Comparison of ENCODE assay signal across 26 mouse cellular contexts in genomic region chr4:43217997-43218396, GRCm38 (mm10). TPM values are rescaled to one million over a fixed set of nuclear protein-coding genes. Genes with fewer than 3 reads are reported as not detected.
A peak's percentile ranks its signal among the peaks of the same experiment; 100 is the strongest.
DNase-seq lines count a peak whose midpoint lies in the region; ATAC-seq and TF ChIP-seq lines count a peak whose summit lies in the region.
"Had no signal": no experiment of that assay in that cellular context is flagged by ENCODE, and none has a peak within 500 bp of the region (broad histone marks: within the 10 kb centered on the region; RNA-seq: fewer than 3 reads in every experiment).

No protein-coding gene starts in this region.

- no peak overlapping the region for H3K4me3 ChIP-seq in left cerebral cortex, adult 2 months
- H3K4me3 ChIP-seq in MEL (ENCODE audit: control insufficient read depth in 1 of 2, insufficient read depth in 1 of 2, low read depth in 2 of 2, low read length in 2 of 2): no peak overlapping the region
- no peak overlapping the region for H3K4me3 ChIP-seq in hindbrain, embryonic 10.5 days
- H3K4me3 ChIP-seq: embryonic facial prominence, embryonic 10.5 days; embryonic facial prominence, embryonic 13.5 days; erythroblast, embryonic 14.5 days; forebrain, embryonic 10.5 days; forebrain, embryonic 13.5 days; hindbrain, embryonic 13.5 days had no signal

- H3K9me3 ChIP-seq in MEL (replicated peaks; ENCODE audit: insufficient read depth, low read length): no peaks in the 10 kb centered on the region
- H3K9me3 ChIP-seq in hindbrain, embryonic 10.5 days: no peaks in the 10 kb centered on the region
- H3K9me3 ChIP-seq: embryonic facial prominence, embryonic 10.5 days; embryonic facial prominence, embryonic 13.5 days; forebrain, embryonic 10.5 days; forebrain, embryonic 13.5 days; hindbrain, embryonic 13.5 days had no signal

- ATAC-seq in common myeloid progenitor, adult 5-6 weeks (replicated peaks; ENCODE audit: low read depth, poor library complexity, severe bottlenecking): 0 out of 2 replicates have a peak, but pooled peaks have one; percentile 54
- peak; percentile 52; the same call in 1 of the 2 replicates for ATAC-seq in megakaryocyte progenitor cell, adult 5-6 weeks (replicated peaks; ENCODE audit: poor library complexity)
- ATAC-seq: forebrain, embryonic 13.5 days; forebrain, embryonic 16.5 days; hindbrain, embryonic 16.5 days had no signal

- no peaks in the 10 kb centered on the region for H3K27me3 ChIP-seq in MEL (ENCODE audit: control insufficient read depth in 1 of 2, insufficient read depth in 2 of 2, low read length in 2 of 2)
- H3K27me3 ChIP-seq in hindbrain, embryonic 10.5 days (ENCODE audit: insufficient read depth, poor library complexity, severe bottlenecking): no peaks in the 10 kb centered on the region
- H3K27me3 ChIP-seq: embryonic facial prominence, embryonic 13.5 days; forebrain, embryonic 13.5 days; hindbrain, embryonic 13.5 days had no signal

- H3K4me1 ChIP-seq in MEL (ENCODE audit: control insufficient read depth in 1 of 2, insufficient read depth in 2 of 2, low read length in 2 of 2): peaks cover 7 to 30% of the 10 kb centered on the region in 2 experiments
- no peaks in the 10 kb centered on the region for H3K4me1 ChIP-seq in hindbrain, embryonic 10.5 days (replicated peaks)
- H3K4me1 ChIP-seq: embryonic facial prominence, embryonic 10.5 days; embryonic facial prominence, embryonic 13.5 days; forebrain, embryonic 10.5 days; forebrain, embryonic 13.5 days; hindbrain, embryonic 13.5 days had no signal

- peaks cover 0 to 16% of the 10 kb centered on the region in 2 experiments; a peak in 2 of 4 replicates for H3K36me3 ChIP-seq in MEL (ENCODE audit: control insufficient read depth in 1 of 2, insufficient read depth in 2 of 2, low read length in 2 of 2)
- no peaks in the 10 kb centered on the region for H3K36me3 ChIP-seq in hindbrain, embryonic 10.5 days
- H3K36me3 ChIP-seq: embryonic facial prominence, embryonic 10.5 days; embryonic facial prominence, embryonic 13.5 days; forebrain, embryonic 10.5 days had no signal

- TF ChIP-seq RAD21 in MEL (IDR thresholded peaks at IDR 0.05; ENCODE audit: low read depth, low read length): no peak

- no peaks in the 10 kb centered on the region for H3K79me2 ChIP-seq in MEL (ENCODE audit: control insufficient read depth, insufficient read depth, low read length, poor library complexity)

- TF ChIP-seq EP300 in MEL (IDR thresholded peaks at IDR 0.05; ENCODE audit: low read depth in 1 of 2, low read length in 2 of 2): peak; percentile 36 to 87; a peak in 3 of 4 replicates

- no peak for TF ChIP-seq CTCF in left cerebral cortex, adult 2 months (IDR thresholded peaks at IDR 0.05)
- no peak for TF ChIP-seq CTCF in MEL (IDR thresholded peaks at IDR 0.05 in 2 of 3, conservative IDR thresholded peaks at IDR 0.05 in 1 of 3; ENCODE audit: control insufficient read depth in 1 of 3, insufficient read depth in 1 of 3, low read depth in 2 of 3, low read length in 3 of 3, poor library complexity in 1 of 3, severe bottlenecking in 1 of 3)

- no peak for DNase-seq in left cerebral cortex, adult 2 months (ENCODE audit: extremely low spot score in 1 of 2, low spot score in 2 of 2)
- DNase-seq in left cerebral cortex, postnatal 4 days: no peak
- peak; percentile 45 for DNase-seq in MEL (ENCODE audit: low read depth, low spot score)
- DNase-seq in natural killer cell, adult 2 months (ENCODE audit: low spot score in 2 of 2): no peak
- no peak for DNase-seq in cerebellum, adult 9-11 months
- DNase-seq in hindbrain, embryonic 10.5 days (ENCODE audit: low spot score): no peak
- DNase-seq: adrenal gland, adult 2 months; adrenal gland, postnatal 14 days; cerebellum, adult 18-20 months; cerebellum, adult 9-10 months; cerebellum, postnatal 25 days; embryo, embryonic 11 days; gastrocnemius, postnatal 10 days; gastrocnemius, postnatal 36 days; heart, adult 11 months had no signal

- no peak for TF ChIP-seq POLR2A in MEL (IDR thresholded peaks at IDR 0.05; ENCODE audit: control insufficient read depth in 1 of 2, insufficient read depth in 1 of 2, low read depth in 1 of 2, low read length in 2 of 2, poor library complexity in 1 of 2)

- peak overlapping the region; percentile 33; the same call in 1 of the 2 replicates for H3K27ac ChIP-seq in left cerebral cortex, adult 2 months
- no peak overlapping the region for H3K27ac ChIP-seq in MEL (ENCODE audit: control insufficient read depth, low read depth, low read length)
- H3K27ac ChIP-seq in hindbrain, embryonic 10.5 days: no peak overlapping the region
- H3K27ac ChIP-seq: embryonic facial prominence, embryonic 10.5 days; embryonic facial prominence, embryonic 13.5 days; forebrain, embryonic 10.5 days; forebrain, embryonic 13.5 days; hindbrain, embryonic 13.5 days had no signal

- H3K9ac ChIP-seq in MEL (ENCODE audit: control insufficient read depth, low read depth, low read length, poor library complexity, severe bottlenecking): no peak overlapping the region
- H3K9ac ChIP-seq: embryonic facial prominence, embryonic 13.5 days; forebrain, embryonic 13.5 days; hindbrain, embryonic 13.5 days had no signal

- intact Hi-C loops in left cerebral cortex, adult 2 months (cut with DNase I): no loop called here
- intact Hi-C loops in left cerebral cortex, postnatal 4 days (cut with DNase I): no loop called here

- WGBS in hindbrain, embryonic 10.5 days: 95% methylated on average over 1 of the region's 1 CpGs

TF ChIP-seq in MEL, 35 proteins besides CTCF, POLR2A, EP300 and RAD21:
- TF ChIP-seq GATA1 (IDR thresholded peaks at IDR 0.05; ENCODE audit: low read depth, low read length): peak; percentile 82
- no peak for TF ChIP-seq ZNF384 (IDR thresholded peaks at IDR 0.05; ENCODE audit: low read depth, low read length)
- no peak for TF ChIP-seq POLR2AphosphoS5 (IDR thresholded peaks at IDR 0.05; ENCODE audit: borderline replicate concordance, low read depth, low read length)
- TF ChIP-seq NELFE (IDR thresholded peaks at IDR 0.05; ENCODE audit: low read depth, low read length): no peak
- TF ChIP-seq USF2 (IDR thresholded peaks at IDR 0.05; ENCODE audit: borderline replicate concordance in 1 of 2, insufficient read depth in 1 of 2, low read depth in 1 of 2, low read length in 2 of 2): no peak
- TF ChIP-seq MAFK (IDR thresholded peaks at IDR 0.05; ENCODE audit: borderline replicate concordance, low read depth, low read length): no peak
- no peak for TF ChIP-seq ZC3H11A (IDR thresholded peaks at IDR 0.05; ENCODE audit: low read depth, low read length)
- peak; percentile 38; the same call in 1 of the 2 replicates for TF ChIP-seq RCOR1 (IDR thresholded peaks at IDR 0.05; ENCODE audit: low read depth, low read length)

RNA-seq across cellular contexts. Expression of gene Atp8b5, which starts 49.0 kb away (rescaled TPM):
- total RNA-seq in left cerebral cortex, adult 2 months (2021): under 1 TPM; 0.09 to 0.54 TPM
- total RNA-seq in left cerebral cortex, postnatal 4 days (2021): under 1 TPM; 0.26 to 0.34 TPM
- 3.8 and 5.0 TPM in 2 replicates for total RNA-seq in MEL (2012; rRNA removed)
- 1 to 10 TPM in 1 of 2 experiments, not detected in 1; 4.9 TPM for polyA plus RNA-seq in MEL (2012; ENCODE audit: insufficient read depth in 1 of 2, insufficient read length in 2 of 2, low read depth in 1 of 2, low replicate concordance in 2 of 2, missing spikeins in 1 of 2)
- total RNA-seq in common myeloid progenitor, adult 5-6 weeks (2017): 0.82 and 1.2 TPM in 2 replicates
- total RNA-seq in megakaryocyte progenitor cell, adult 5-6 weeks (2015): 0.15 TPM in 1 of 2 replicates, not detected in the other
- total RNA-seq in megakaryocyte progenitor cell, adult 5-6 weeks (2017): 0.04 and 1.0 TPM in 2 replicates
- 0.18 and 0.26 TPM in 2 replicates for polyA plus RNA-seq in hindbrain, embryonic 10.5 days (2016; fragmentation: Nextera tagmentation; extraction: Ambion mirVana)
- total RNA-seq: gastrocnemius, adult 18-20 months; gastrocnemius, postnatal 36 days had no signal
- polyA plus RNA-seq: erythroblast, embryonic 14.5 days had no signal
